Mouse (Mus musculus) hindbrain, embryonic 12.5 days (tissue): ENCODE data around the gene Cnot10. TPM values are rescaled to one million over a fixed set of nuclear protein-coding genes. Genes with fewer than 3 reads are reported as not detected.

Source experiments
- ATAC-seq: fragments of 200-750 bp; cut with Nextera tagmentation; 2 replicates; pipeline ENCODE4 v1.8.0; 2017; ENCODE audit warnings: moderate TSS enrichment; ENCODE audit not compliant: low FRiP score
- H3K27ac ChIP-seq: fragments of 300-500 bp; sonication (generic); 2 replicates; pipeline ENCODE4 v1.5.1; 2016; ENCODE audit warnings: mild to moderate bottlenecking
- H3K27me3 ChIP-seq: fragments of 300-500 bp; sonication (generic); 2 replicates; pipeline ENCODE4 v1.6.1; 2016; ENCODE audit warnings: mild to moderate bottlenecking
- H3K36me3 ChIP-seq: fragments of 300-500 bp; sonication (generic); 2 replicates; pipeline ENCODE4 v1.6.1; 2016; ENCODE audit warnings: mild to moderate bottlenecking
- H3K4me1 ChIP-seq: fragments of 300-500 bp; sonication (generic); 2 replicates; pipeline ENCODE4 v1.6.1; 2016
- H3K4me2 ChIP-seq: fragments of 300-500 bp; sonication (generic); replicated peaks from 2 replicates; pipeline ENCODE4 v1.6.1; 2016; ENCODE audit warnings: mild to moderate bottlenecking
- H3K4me3 ChIP-seq: fragments of 300-500 bp; sonication (generic); 2 replicates; pipeline ENCODE4 v1.5.1; 2016; ENCODE audit warnings: mild to moderate bottlenecking
- H3K9ac ChIP-seq: fragments of 300-500 bp; sonication (generic); 2 replicates; pipeline ENCODE4 v1.6.1; 2016; ENCODE audit warnings: mild to moderate bottlenecking, moderate library complexity
- H3K9me3 ChIP-seq: fragments of 300-500 bp; sonication (generic); replicated peaks from 2 replicates; pipeline ENCODE4 v1.6.1; 2016; ENCODE audit warnings: mild to moderate bottlenecking
- WGBS: fragments of 180-500 bp; shearing (Covaris S2); methylation state at CpG from one replicate; pipeline ENCODE4 v1.1.7; 2016; 5-methylcytosine and 5-hydroxymethylcytosine counted together
- polyA plus RNA-seq: library from polyadenylated mRNA; unstranded; fragments of >200 nt; fragmentation: Nextera tagmentation; extraction: Ambion mirVana; gene quantifications from 2 replicates; pipeline ENCODE4 v1.2.1, GENCODE M21; 2016

The Cnot10 gene
- polyA plus RNA-seq, 1 experiment from 2014 or later = 67.2 TPM

GRCm38 (mm10) chr9:114647506-114648432 lies 7.8 kb upstream of the Cnot10 start:
- no peaks in the 10 kb centered on the region for H3K9me3 ChIP-seq

GRCm38 (mm10) chr9:114646556-114647505 lies 6.8 kb upstream of the Cnot10 start:
- ATAC-seq = no peak
- H3K36me3 ChIP-seq = no peaks in the 10 kb centered on the region
- no peaks in the 10 kb centered on the region for H3K4me1 ChIP-seq
- no peak overlapping the region for H3K9ac ChIP-seq
- no peak overlapping the region for H3K4me2 ChIP-seq
- H3K27me3 ChIP-seq = peaks cover 23% of the 10 kb centered on the region
- H3K27ac ChIP-seq = no peak overlapping the region
- no peak overlapping the region for H3K4me3 ChIP-seq
- no peaks in the 10 kb centered on the region for H3K9me3 ChIP-seq
- WGBS = 84% methylated on average over 12 of the region's 12 CpGs

More at GRCm38 (mm10) chr9:114647506-114648432, 7.8 kb upstream of the Cnot10 start:
- no peak overlapping the region for H3K4me2 ChIP-seq
- peaks cover 21% of the 10 kb centered on the region for H3K27me3 ChIP-seq
- H3K27ac ChIP-seq = no peak overlapping the region
- no peak overlapping the region for H3K9ac ChIP-seq
- no peaks in the 10 kb centered on the region for H3K36me3 ChIP-seq
- ATAC-seq = no peak
- 82% methylated on average over 28 of the region's 28 CpGs for WGBS
- H3K4me3 ChIP-seq = no peak overlapping the region
- no peaks in the 10 kb centered on the region for H3K4me1 ChIP-seq

GRCm38 (mm10) chr9:114639186-114639748 lies 717 bp downstream of the Cnot10 start:
- H3K9ac ChIP-seq = peak overlapping the region; percentile 78
- 13% methylated on average over 18 of the region's 18 CpGs for WGBS
- H3K4me3 ChIP-seq = peak overlapping the region; percentile 87
- peaks cover 17% of the 10 kb centered on the region for H3K4me1 ChIP-seq
- no peak for ATAC-seq
- H3K9me3 ChIP-seq = no peaks in the 10 kb centered on the region
- H3K4me2 ChIP-seq = peak overlapping the region; percentile 93
- peak overlapping the region; percentile 87 for H3K27ac ChIP-seq
- peaks cover 20% of the 10 kb centered on the region for H3K27me3 ChIP-seq
- 0 out of 2 replicates have a peak, but pooled peaks cover 3% of the 10 kb centered on the region for H3K36me3 ChIP-seq

GRCm38 (mm10) chr9:114636751-114637150 lies 3.2 kb downstream of the Cnot10 start:
- 0 out of 2 replicates have a peak, but pooled peaks cover 3% of the 10 kb centered on the region for H3K27me3 ChIP-seq
- 86% methylated on average over 3 of the region's 3 CpGs for WGBS
- no peak overlapping the region for H3K4me2 ChIP-seq
- peaks cover 17% of the 10 kb centered on the region for H3K4me1 ChIP-seq
- peaks cover 6% of the 10 kb centered on the region; the same call in 1 of the 2 replicates for H3K36me3 ChIP-seq
- H3K27ac ChIP-seq = no peak overlapping the region
- H3K9me3 ChIP-seq = no peaks in the 10 kb centered on the region
- no peak overlapping the region for H3K9ac ChIP-seq
- H3K4me3 ChIP-seq = no peak overlapping the region
- no peak for ATAC-seq

GRCm38 (mm10) chr9:114636150-114636549 lies 3.8 kb downstream of the Cnot10 start:
- Histone ChIP-seq H3K9ac (no peak overlapping the region), H3K4me1 (peaks cover 17% of the 10 kb centered on the region), H3K4me2 (no peak overlapping the region), H3K9me3 (no peaks in the 10 kb centered on the region), H3K27me3 (0 out of 2 replicates have a peak, but pooled peaks cover under 1% of the 10 kb centered on the region), H3K27ac (no peak overlapping the region), H3K4me3 (no peak overlapping the region), H3K36me3 (peaks cover 9% of the 10 kb centered on the region; the same call in 1 of the 2 replicates)
- ATAC-seq = no peak
- 97% methylated on average over 4 of the region's 4 CpGs for WGBS

- Histone ChIP-seq H3K36me3 (peaks cover 34% of the 10 kb centered on the region), H3K27me3 (no peaks in the 10 kb centered on the region), H3K9ac (no peak overlapping the region), H3K9me3 (no peaks in the 10 kb centered on the region), H3K27ac (no peak overlapping the region), H3K4me3 (no peak overlapping the region), H3K4me1 (no peaks in the 10 kb centered on the region), H3K4me2 (no peak overlapping the region)
- no peak for ATAC-seq
- 78% methylated on average over 4 of the region's 4 CpGs for WGBS
These were observed 7.7 kb downstream of the Cnot10 start for GRCm38 (mm10) chr9:114632331-114632730.

- peaks cover 72% of the 10 kb centered on the region for H3K36me3 ChIP-seq
- no peak overlapping the region for H3K9ac ChIP-seq
- H3K4me2 ChIP-seq = no peak overlapping the region
- H3K27me3 ChIP-seq = no peaks in the 10 kb centered on the region
- whole genome bisulfite sequencing = 81% methylated on average over 4 of the region's 4 CpGs
- ATAC-seq = no peak
- H3K4me1 ChIP-seq = no peaks in the 10 kb centered on the region
- H3K9me3 ChIP-seq = no peaks in the 10 kb centered on the region
- H3K4me3 ChIP-seq = no peak overlapping the region
- no peak overlapping the region for H3K27ac ChIP-seq
These were observed 13.3 kb downstream of the Cnot10 start for GRCm38 (mm10) chr9:114626726-114627125.

GRCm38 (mm10) chr9:114624178-114624577 lies 15.8 kb downstream of the Cnot10 start:
- H3K36me3 ChIP-seq = peaks cover 78% of the 10 kb centered on the region
- no peaks in the 10 kb centered on the region for H3K27me3 ChIP-seq
- H3K27ac ChIP-seq = no peak overlapping the region
- H3K4me2 ChIP-seq = no peak overlapping the region
- no peak overlapping the region for H3K9ac ChIP-seq
- no peaks in the 10 kb centered on the region for H3K9me3 ChIP-seq
- no peak overlapping the region for H3K4me3 ChIP-seq
- ATAC-seq = no peak
- 99% methylated on average over 6 of the region's 6 CpGs for WGBS
- no peaks in the 10 kb centered on the region for H3K4me1 ChIP-seq

GRCm38 (mm10) chr9:114621149-114621548 lies 18.8 kb downstream of the Cnot10 start:
- peaks cover 68% of the 10 kb centered on the region for H3K36me3 ChIP-seq
- H3K4me3 ChIP-seq = no peak overlapping the region
- H3K4me1 ChIP-seq = no peaks in the 10 kb centered on the region
- H3K9me3 ChIP-seq = no peaks in the 10 kb centered on the region
- 95% methylated on average over 5 of the region's 5 CpGs for WGBS
- H3K27ac ChIP-seq = no peak overlapping the region
- no peaks in the 10 kb centered on the region for H3K27me3 ChIP-seq
- H3K4me2 ChIP-seq = no peak overlapping the region
- H3K9ac ChIP-seq = no peak overlapping the region
- ATAC-seq = no peak

GRCm38 (mm10) chr9:114614176-114614953 lies 25.6 kb downstream of the Cnot10 start:
- no peaks in the 10 kb centered on the region for H3K27me3 ChIP-seq
- no peaks in the 10 kb centered on the region for H3K4me1 ChIP-seq
- ATAC-seq = no peak
- 82% methylated on average over 9 of the region's 9 CpGs for WGBS
- no peak overlapping the region for H3K9ac ChIP-seq
- H3K9me3 ChIP-seq = no peaks in the 10 kb centered on the region
- H3K27ac ChIP-seq = no peak overlapping the region
- no peak overlapping the region for H3K4me3 ChIP-seq
- H3K4me2 ChIP-seq = no peak overlapping the region
- H3K36me3 ChIP-seq = peaks cover 72% of the 10 kb centered on the region

- no peaks in the 10 kb centered on the region for H3K4me1 ChIP-seq
- no peak overlapping the region for H3K9ac ChIP-seq
- no peak overlapping the region for H3K4me2 ChIP-seq
- peaks cover 74% of the 10 kb centered on the region for H3K36me3 ChIP-seq
- no peaks in the 10 kb centered on the region for H3K9me3 ChIP-seq
- no peaks in the 10 kb centered on the region for H3K27me3 ChIP-seq
- no peak overlapping the region for H3K27ac ChIP-seq
- no peak overlapping the region for H3K4me3 ChIP-seq
- 97% methylated on average over 4 of the region's 4 CpGs for WGBS
- ATAC-seq = no peak
These were observed 27.0 kb downstream of the Cnot10 start for GRCm38 (mm10) chr9:114613026-114613425.
